Mouse (Mus musculus) forebrain, embryonic 11.5 days (tissue): ENCODE results near the gene Krtap14. TPM values are rescaled to one million over a fixed set of nuclear protein-coding genes. Genes with fewer than 3 reads are reported as not detected.

Experiments used
- ATAC-seq: fragments of 200-750 bp; cut with Nextera tagmentation; replicated peaks from 2 replicates; pipeline ENCODE4 v1.8.0; 2017; ENCODE audit warnings: moderate TSS enrichment; ENCODE audit not compliant: low FRiP score
- DNase-seq: peaks from one replicate; pipeline ENCODE4 v3.0.0-alpha.2; 2017; ENCODE audit warnings: low spot score
- H3K27ac ChIP-seq: fragments of 300-500 bp; sonication (generic); 2 replicates; pipeline ENCODE4 v1.5.1; 2014; ENCODE audit warnings: low read depth, low read length
- H3K27me3 ChIP-seq: fragments of 300-500 bp; sonication (generic); 2 replicates; pipeline ENCODE4 v1.6.1; 2014; ENCODE audit warnings: mild to moderate bottlenecking, low read length, mixed read lengths; ENCODE audit not compliant: control insufficient read depth, insufficient read depth
- H3K36me3 ChIP-seq: fragments of 300-500 bp; sonication (generic); 2 replicates; pipeline ENCODE4 v1.6.1; 2014; ENCODE audit warnings: mild to moderate bottlenecking, low read length, moderate library complexity, mixed read lengths; ENCODE audit not compliant: control insufficient read depth, insufficient read depth
- H3K4me1 ChIP-seq: fragments of 300-500 bp; sonication (generic); replicated peaks from 2 replicates; pipeline ENCODE4 v1.6.1; 2014; ENCODE audit warnings: low read length, mixed read lengths; ENCODE audit not compliant: control insufficient read depth, insufficient read depth
- H3K4me2 ChIP-seq: fragments of 300-500 bp; sonication (generic); 2 replicates; pipeline ENCODE4 v1.6.1; 2014; ENCODE audit warnings: low read depth, mild to moderate bottlenecking, low read length, moderate library complexity, mixed read lengths; ENCODE audit not compliant: severe bottlenecking
- H3K4me3 ChIP-seq: fragments of 300-500 bp; sonication (generic); 2 replicates; pipeline ENCODE4 v1.5.1; 2014; ENCODE audit warnings: low read depth, low read length
- H3K9ac ChIP-seq: fragments of 300-500 bp; sonication (generic); 2 replicates; pipeline ENCODE4 v1.6.1; 2014; ENCODE audit warnings: low read length
- H3K9me3 ChIP-seq: fragments of 300-500 bp; sonication (generic); 2 replicates; pipeline ENCODE4 v1.6.1; 2016; ENCODE audit warnings: low read length, mixed read lengths; ENCODE audit not compliant: control insufficient read depth
- WGBS: fragments of 180-500 bp; shearing (Covaris S2); extraction: QIAGEN DNeasy Blood & Tissue Kit; methylation state at CpG from one replicate; pipeline ENCODE4 v1.1.7; 2014; 5-methylcytosine and 5-hydroxymethylcytosine counted together
- polyA plus RNA-seq: library from polyadenylated mRNA; unstranded; fragments of >200 nt; fragmentation: Nextera tagmentation; extraction: Ambion mirVana; gene quantifications from 2 replicates; pipeline ENCODE4 v1.2.1, GENCODE M21; 2014

Gene Krtap14
- polyA plus RNA-seq, 1 experiment from 2014 or later = not detected

DNA sequence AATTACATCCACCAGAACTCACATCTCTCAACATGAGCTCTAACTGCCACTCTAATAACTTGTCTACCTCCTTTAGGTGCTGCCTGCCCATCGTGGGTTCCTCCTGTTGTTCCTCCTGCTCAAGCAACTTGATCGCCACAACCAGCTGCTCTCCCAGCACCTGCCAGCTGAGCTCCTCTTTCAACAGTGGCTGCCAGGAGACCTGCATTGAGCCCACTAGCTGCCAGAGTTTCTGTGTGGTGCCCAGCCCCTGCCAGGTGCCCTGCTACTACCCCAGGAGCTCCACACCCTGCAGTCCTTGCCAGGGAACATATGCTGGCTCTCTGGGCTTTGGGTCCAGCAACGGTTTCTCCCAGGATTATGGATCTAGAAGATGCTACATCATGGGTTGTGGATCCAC is 5.9 kb downstream of the Krtap14 start, which contains the start of gene Krtap15:
Gene Krtap15 (plus strand): TSS at position 150 of the 400 bp plus-strand sequence.
- Histone ChIP-seq H3K4me1 (no peaks in the 10 kb centered on the region), H3K4me3 (no peak within 1 kb of the TSS), H3K9ac (no peak within 1 kb of the TSS), H3K4me2 (no peak within 1 kb of the TSS), H3K27me3 (no peaks in the 10 kb centered on the region), H3K9me3 (no peaks in the 10 kb centered on the region), H3K36me3 (no peaks in the 10 kb centered on the region), H3K27ac (no peak within 1 kb of the TSS)
- WGBS = 74% methylated on average over 3 of the region's 3 CpGs
- no peak for ATAC-seq
- DNase-seq = no peak

DNA sequence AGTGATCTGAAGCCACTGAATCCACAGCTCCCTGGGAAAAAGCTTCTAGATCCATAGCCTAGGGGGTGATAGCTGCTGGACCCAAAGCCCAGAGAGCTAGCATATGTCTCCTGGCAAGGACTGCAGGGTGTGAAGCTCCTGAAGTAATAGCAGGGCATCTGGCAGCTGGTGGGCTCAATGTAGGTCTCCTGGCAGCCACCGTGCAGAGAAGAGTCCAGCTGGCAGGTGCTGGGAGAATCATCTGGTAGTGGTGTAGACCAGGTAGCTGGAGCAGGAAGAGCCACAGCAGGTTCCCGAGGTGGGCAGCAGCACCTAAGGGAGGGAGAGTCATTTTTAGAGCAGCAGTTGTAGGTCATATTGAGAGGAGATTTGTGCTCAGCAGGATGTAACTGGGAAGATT is 14.1 kb downstream of the Krtap14 start, which contains the start of gene Gm20741:
Gene Gm20741 (minus strand): TSS at position 394 of the 400 bp plus-strand sequence.
- ATAC-seq (no peak), DNase-seq (no peak)
- no peak within 1 kb of the TSS for H3K9ac ChIP-seq

DNA sequence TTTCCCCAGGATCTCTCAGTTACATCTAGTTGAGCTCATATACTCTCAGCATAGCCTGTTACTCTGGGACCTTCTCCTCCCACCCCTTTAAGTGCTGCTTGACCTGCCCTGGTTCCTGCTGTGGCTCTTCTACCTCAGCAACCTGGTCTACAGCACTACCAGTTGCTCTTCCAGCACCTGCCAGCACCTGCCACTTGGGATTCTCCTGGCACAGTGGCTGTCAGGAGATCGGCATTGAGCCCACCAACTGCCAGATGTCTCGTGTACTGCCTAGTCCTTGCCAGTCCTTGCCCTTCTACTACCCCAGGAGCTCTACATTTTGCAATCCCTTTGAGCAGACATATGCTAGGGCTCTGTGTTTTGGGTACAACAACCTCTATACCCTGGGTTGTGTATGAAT is 39.2 kb downstream of the Krtap14 start:
- H3K27ac ChIP-seq = no peak overlapping the region
- no peak overlapping the region for H3K4me2 ChIP-seq
- H3K4me1 ChIP-seq = no peaks in the 10 kb centered on the region
- H3K9me3 ChIP-seq = no peaks in the 10 kb centered on the region
- no peak overlapping the region for H3K4me3 ChIP-seq
- H3K27me3 ChIP-seq = no peaks in the 10 kb centered on the region
- H3K9ac ChIP-seq = no peak overlapping the region
- H3K36me3 ChIP-seq = no peaks in the 10 kb centered on the region
- DNase-seq (no peak), ATAC-seq (no peak)
- WGBS = 89% methylated on average over 2 of the region's 2 CpGs

More for the DNA sequence above, 14.1 kb downstream of the Krtap14 start, which contains the start of gene Gm20741:
- H3K27me3 ChIP-seq = no peaks in the 10 kb centered on the region
- H3K4me3 ChIP-seq = no peak within 1 kb of the TSS
- H3K4me2 ChIP-seq = no peak within 1 kb of the TSS
- H3K27ac ChIP-seq = no peak within 1 kb of the TSS
- no peaks in the 10 kb centered on the region for H3K9me3 ChIP-seq
- no peaks in the 10 kb centered on the region for H3K36me3 ChIP-seq
- H3K4me1 ChIP-seq = no peaks in the 10 kb centered on the region
- WGBS = 78% methylated on average over 2 of the region's 2 CpGs

- Histone ChIP-seq H3K4me3 (no peak within 1 kb of the TSS), H3K4me1 (no peaks in the 10 kb centered on the region), H3K27me3 (no peaks in the 10 kb centered on the region), H3K27ac (no peak within 1 kb of the TSS), H3K4me2 (no peak within 1 kb of the TSS), H3K36me3 (no peaks in the 10 kb centered on the region), H3K9me3 (no peaks in the 10 kb centered on the region), H3K9ac (no peak within 1 kb of the TSS)
- ATAC-seq (no peak), DNase-seq (no peak)
- WGBS = 88% methylated on average over 6 of the region's 6 CpGs
Measured at GRCm38 (mm10) chr16:88777596-88777995, 48.3 kb downstream of the Krtap14 start, which contains the start of gene Gm5965. Gm5965 (plus strand) TSS chr16:88777896.

GRCm38 (mm10) chr16:88774106-88774505 is 51.8 kb downstream of the Krtap14 start, which contains the start of gene 2310057N15Rik:
2310057N15Rik (minus strand) TSS chr16:88774206.
- H3K9ac ChIP-seq = no peak within 1 kb of the TSS
- H3K4me2 ChIP-seq = no peak within 1 kb of the TSS
- H3K4me3 ChIP-seq = no peak within 1 kb of the TSS
- 92% methylated on average over 2 of the region's 2 CpGs for WGBS
- H3K27ac ChIP-seq = no peak within 1 kb of the TSS
- H3K4me1 ChIP-seq = no peaks in the 10 kb centered on the region
- no peaks in the 10 kb centered on the region for H3K27me3 ChIP-seq
- no peaks in the 10 kb centered on the region for H3K9me3 ChIP-seq
- DNase-seq (no peak), ATAC-seq (no peak)
- no peaks in the 10 kb centered on the region for H3K36me3 ChIP-seq

Other genes starting within 250 kb of the Krtap14 start
- not detected in 2 replicates for gene Krtap24-1, start 213.9 kb downstream of the Krtap14 start, polyA plus RNA-seq
- not detected in 2 replicates for gene 2310079G19Rik, start 198.5 kb downstream of the Krtap14 start, polyA plus RNA-seq
- gene Krtap26-1, start 178.3 kb downstream of the Krtap14 start, polyA plus RNA-seq = not detected in 2 replicates
- not detected in 2 replicates for gene Krtap27-1, start 154.5 kb downstream of the Krtap14 start, polyA plus RNA-seq
- gene 2310061N02Rik, start 118.2 kb downstream of the Krtap14 start, polyA plus RNA-seq = not detected in 2 replicates
- gene Krtap13-1, start 97.3 kb downstream of the Krtap14 start, polyA plus RNA-seq = not detected in 2 replicates
- gene Krtap13, start 74.5 kb downstream of the Krtap14 start, polyA plus RNA-seq = not detected in 2 replicates
- gene 2310034C09Rik, start 67.3 kb downstream of the Krtap14 start, polyA plus RNA-seq = not detected in 2 replicates
- not detected in 2 replicates for gene 2310057N15Rik, start 51.9 kb downstream of the Krtap14 start, polyA plus RNA-seq
- not detected in 2 replicates for gene Gm5965, start 48.2 kb downstream of the Krtap14 start, polyA plus RNA-seq
- gene Gm20741, start 13.9 kb downstream of the Krtap14 start, polyA plus RNA-seq = not detected in 2 replicates
- gene Krtap15, start 5.9 kb downstream of the Krtap14 start, polyA plus RNA-seq = not detected in 2 replicates
- gene Krtap19-1, start 43.3 kb upstream of the Krtap14 start, polyA plus RNA-seq = not detected in 2 replicates
- gene Krtap19-2, start 48.1 kb upstream of the Krtap14 start, polyA plus RNA-seq = not detected in 2 replicates
- not detected in 2 replicates for gene Krtap19-3, start 51.9 kb upstream of the Krtap14 start, polyA plus RNA-seq
- not detected in 2 replicates for gene Krtap19-4, start 58.9 kb upstream of the Krtap14 start, polyA plus RNA-seq
- gene Krtap19-5, start 70.3 kb upstream of the Krtap14 start, polyA plus RNA-seq = not detected in 2 replicates
- gene Krtap19-9b, start 106.1 kb upstream of the Krtap14 start, polyA plus RNA-seq = not detected in 2 replicates
- gene Krtap16-3, start 136.7 kb upstream of the Krtap14 start, polyA plus RNA-seq = not detected in 2 replicates
- not detected in 2 replicates for gene Krtap22-2, start 184.6 kb upstream of the Krtap14 start, polyA plus RNA-seq
- gene Gm10229, start 189.1 kb upstream of the Krtap14 start, polyA plus RNA-seq = not detected in 2 replicates
- not detected in 2 replicates for gene Krtap6-1, start 205.6 kb upstream of the Krtap14 start, polyA plus RNA-seq
- not detected in 2 replicates for gene Gm10228, start 215.3 kb upstream of the Krtap14 start, polyA plus RNA-seq
- not detected in 2 replicates for gene Krtap6-5, start 221.7 kb upstream of the Krtap14 start, polyA plus RNA-seq
- gene 1110025L11Rik, start 237.9 kb upstream of the Krtap14 start, polyA plus RNA-seq = not detected in 2 replicates